Mouse (Mus musculus) hindbrain, embryonic 13.5 days (tissue): ENCODE measurements around the gene Lilrb4a. TPM values are rescaled to one million over a fixed set of nuclear protein-coding genes. Genes with fewer than 3 reads are reported as not detected.
"Not testable (repeated sequence)": the region's sequence is repeated elsewhere in the genome, so short reads cannot be mapped to it uniquely, and the experiment has no call there.

ENCODE experiments used
- ATAC-seq: fragments of 200-750 bp; cut with Nextera tagmentation; 2 replicates; pipeline ENCODE4 v1.8.0; 2017; ENCODE audit warnings: moderate TSS enrichment; ENCODE audit not compliant: low FRiP score
- H3K27ac ChIP-seq: fragments of 300-500 bp; sonication (generic); 2 replicates; pipeline ENCODE4 v1.5.1; 2015; ENCODE audit warnings: inconsistent platforms, mild to moderate bottlenecking, moderate library complexity
- H3K27me3 ChIP-seq: fragments of 300-500 bp; sonication (generic); 2 replicates; pipeline ENCODE4 v1.6.1; 2015; ENCODE audit warnings: mild to moderate bottlenecking, inconsistent platforms
- H3K36me3 ChIP-seq: fragments of 300-500 bp; sonication (generic); 2 replicates; pipeline ENCODE4 v1.6.1; 2015; ENCODE audit warnings: mild to moderate bottlenecking, inconsistent platforms
- H3K4me1 ChIP-seq: fragments of 300-500 bp; sonication (generic); replicated peaks from 2 replicates; pipeline ENCODE4 v1.6.1; 2015; ENCODE audit warnings: inconsistent platforms
- H3K4me2 ChIP-seq: fragments of 300-500 bp; sonication (generic); 2 replicates; pipeline ENCODE4 v1.6.1; 2015; ENCODE audit warnings: inconsistent platforms, mild to moderate bottlenecking, moderate library complexity
- H3K4me3 ChIP-seq: fragments of 300-500 bp; sonication (generic); 2 replicates; pipeline ENCODE4 v1.5.1; 2015; ENCODE audit warnings: mild to moderate bottlenecking, inconsistent platforms
- H3K9ac ChIP-seq: fragments of 300-500 bp; sonication (generic); 2 replicates; pipeline ENCODE4 v1.6.1; 2015; ENCODE audit warnings: mild to moderate bottlenecking, inconsistent platforms
- H3K9me3 ChIP-seq: fragments of 300-500 bp; sonication (generic); 2 replicates; pipeline ENCODE4 v1.6.1; 2016; ENCODE audit warnings: inconsistent platforms
- WGBS: fragments of 180-500 bp; shearing (Covaris S2); methylation state at CpG from one replicate; pipeline ENCODE4 v1.1.7; 2015; 5-methylcytosine and 5-hydroxymethylcytosine counted together
- polyA plus RNA-seq: library from polyadenylated mRNA; unstranded; fragments of >200 nt; fragmentation: Nextera tagmentation; extraction: Ambion mirVana; gene quantifications from 2 replicates; pipeline ENCODE4 v1.2.1, GENCODE M21; 2015

The Lilrb4a gene
- 0.77 and 0.96 TPM in 2 replicates for polyA plus RNA-seq

- H3K4me2 ChIP-seq, H3K27me3 ChIP-seq, H3K27ac ChIP-seq, H3K4me1 ChIP-seq, H3K4me3 ChIP-seq, H3K36me3 ChIP-seq, ATAC-seq, H3K9ac ChIP-seq, H3K9me3 ChIP-seq: not testable (repeated sequence)
- WGBS: no CpG with 5 or more reads among the region's 2 CpGs
These were observed at the start of gene Lilrb4a for GRCm38 (mm10) chr10:51490691-51491090. Gene Lilrb4a, plus strand, starts transcription at chr10:51490956.

- WGBS: 85% methylated on average over 4 of the region's 4 CpGs
- Histone ChIP-seq H3K36me3 (no peaks in the 10 kb centered on the region), H3K4me2 (no peak overlapping the region), H3K4me3 (no peak overlapping the region), H3K27ac (no peak overlapping the region), H3K9ac (no peak overlapping the region), H3K4me1 (no peaks in the 10 kb centered on the region), H3K9me3 (no peaks in the 10 kb centered on the region), H3K27me3 (no peaks in the 10 kb centered on the region)
- ATAC-seq: no peak
These were observed 39.1 kb upstream of the Lilrb4a start for GRCm38 (mm10) chr10:51451610-51452009.

GRCm38 (mm10) chr10:51453616-51454298 lies 37.0 kb upstream of the Lilrb4a start:
- ATAC-seq: no peak
- H3K36me3 ChIP-seq: no peaks in the 10 kb centered on the region
- H3K27ac ChIP-seq: no peak overlapping the region
- H3K4me3 ChIP-seq: no peak overlapping the region
- no peaks in the 10 kb centered on the region for H3K27me3 ChIP-seq
- H3K4me1 ChIP-seq: no peaks in the 10 kb centered on the region
- no peak overlapping the region for H3K9ac ChIP-seq
- WGBS: 91% methylated on average over 1 of the region's 1 CpGs
- H3K4me2 ChIP-seq: no peak overlapping the region
- no peaks in the 10 kb centered on the region for H3K9me3 ChIP-seq

GRCm38 (mm10) chr10:51454365-51454764 lies 36.4 kb upstream of the Lilrb4a start:
- Histone ChIP-seq H3K4me2 (no peak overlapping the region), H3K4me1 (no peaks in the 10 kb centered on the region), H3K36me3 (no peaks in the 10 kb centered on the region), H3K9me3 (no peaks in the 10 kb centered on the region), H3K4me3 (no peak overlapping the region), H3K27ac (no peak overlapping the region), H3K27me3 (no peaks in the 10 kb centered on the region), H3K9ac (no peak overlapping the region)
- no peak for ATAC-seq
- WGBS: 80% methylated on average over 1 of the region's 1 CpGs

GRCm38 (mm10) chr10:51455762-51456161 lies 35.0 kb upstream of the Lilrb4a start:
- no peaks in the 10 kb centered on the region for H3K9me3 ChIP-seq
- H3K27ac ChIP-seq: no peak overlapping the region
- no peak overlapping the region for H3K9ac ChIP-seq
- no peaks in the 10 kb centered on the region for H3K36me3 ChIP-seq
- ATAC-seq: no peak
- 93% methylated on average over 1 of the region's 1 CpGs for WGBS
- H3K27me3 ChIP-seq: no peaks in the 10 kb centered on the region
- no peak overlapping the region for H3K4me2 ChIP-seq
- H3K4me1 ChIP-seq: no peaks in the 10 kb centered on the region
- no peak overlapping the region for H3K4me3 ChIP-seq

GRCm38 (mm10) chr10:51456369-51456768 lies 34.4 kb upstream of the Lilrb4a start:
- H3K27ac ChIP-seq: no peak overlapping the region
- H3K36me3 ChIP-seq: no peaks in the 10 kb centered on the region
- no peaks in the 10 kb centered on the region for H3K4me1 ChIP-seq
- ATAC-seq: no peak
- no peaks in the 10 kb centered on the region for H3K9me3 ChIP-seq
- WGBS: 78% methylated on average over 4 of the region's 4 CpGs
- H3K4me2 ChIP-seq: no peak overlapping the region
- H3K9ac ChIP-seq: no peak overlapping the region
- no peaks in the 10 kb centered on the region for H3K27me3 ChIP-seq
- H3K4me3 ChIP-seq: no peak overlapping the region

- 36% methylated on average over 4 of the region's 4 CpGs for WGBS
- not testable (repeated sequence) for H3K4me1 ChIP-seq, ATAC-seq, H3K27ac ChIP-seq, H3K4me2 ChIP-seq, H3K36me3 ChIP-seq, H3K4me3 ChIP-seq, H3K27me3 ChIP-seq, H3K9ac ChIP-seq, H3K9me3 ChIP-seq
These were observed 27.0 kb upstream of the Lilrb4a start for GRCm38 (mm10) chr10:51463800-51464199.

GRCm38 (mm10) chr10:51480397-51480796 lies 10.4 kb upstream of the Lilrb4a start, which contains the start of the genes Gm49339 and Lilr4b:
Gene Gm49339, plus strand, starts transcription at chr10:51480612.
Gene Lilr4b, plus strand, starts transcription at chr10:51480632.
- H3K27me3 ChIP-seq, H3K9me3 ChIP-seq, H3K4me1 ChIP-seq, H3K36me3 ChIP-seq, ATAC-seq, H3K4me3 ChIP-seq, H3K27ac ChIP-seq, H3K9ac ChIP-seq, H3K4me2 ChIP-seq: not testable (repeated sequence)
- 97% methylated on average over 1 of the region's 3 CpGs for WGBS

GRCm38 (mm10) chr10:51520021-51520420 lies 29.3 kb downstream of the Lilrb4a start:
- Histone ChIP-seq H3K27me3 (no peaks in the 10 kb centered on the region), H3K4me1 (no peaks in the 10 kb centered on the region), H3K9me3 (no peaks in the 10 kb centered on the region), H3K27ac (no peak overlapping the region), H3K9ac (no peak overlapping the region), H3K4me2 (no peak overlapping the region), H3K36me3 (no peaks in the 10 kb centered on the region), H3K4me3 (no peak overlapping the region)
- ATAC-seq: no peak

GRCm38 (mm10) chr10:51521453-51521852 lies 30.7 kb downstream of the Lilrb4a start:
- no peak overlapping the region for H3K27ac ChIP-seq
- H3K9ac ChIP-seq: no peak overlapping the region
- ATAC-seq: no peak
- H3K4me2 ChIP-seq: no peak overlapping the region
- H3K9me3 ChIP-seq: no peaks in the 10 kb centered on the region
- H3K27me3 ChIP-seq: no peaks in the 10 kb centered on the region
- no peak overlapping the region for H3K4me3 ChIP-seq
- no peaks in the 10 kb centered on the region for H3K4me1 ChIP-seq
- no peaks in the 10 kb centered on the region for H3K36me3 ChIP-seq

- Histone ChIP-seq H3K27me3 (no peaks in the 10 kb centered on the region), H3K9ac (no peak overlapping the region), H3K4me3 (no peak overlapping the region), H3K4me1 (no peaks in the 10 kb centered on the region), H3K9me3 (no peaks in the 10 kb centered on the region), H3K27ac (no peak overlapping the region), H3K36me3 (no peaks in the 10 kb centered on the region), H3K4me2 (no peak overlapping the region)
- 69% methylated on average over 7 of the region's 7 CpGs for WGBS
- ATAC-seq: no peak
These were observed 35.3 kb downstream of the Lilrb4a start for GRCm38 (mm10) chr10:51526090-51526489.

GRCm38 (mm10) chr10:51526633-51527032 lies 35.9 kb downstream of the Lilrb4a start:
- no peak overlapping the region for H3K9ac ChIP-seq
- H3K4me2 ChIP-seq: no peak overlapping the region
- no peaks in the 10 kb centered on the region for H3K9me3 ChIP-seq
- no peak overlapping the region for H3K4me3 ChIP-seq
- no peaks in the 10 kb centered on the region for H3K27me3 ChIP-seq
- H3K4me1 ChIP-seq: no peaks in the 10 kb centered on the region
- ATAC-seq: no peak
- H3K36me3 ChIP-seq: no peaks in the 10 kb centered on the region
- WGBS: 74% methylated on average over 4 of the region's 4 CpGs
- H3K27ac ChIP-seq: no peak overlapping the region

- Histone ChIP-seq H3K36me3 (no peaks in the 10 kb centered on the region), H3K4me3 (no peak overlapping the region), H3K4me1 (no peaks in the 10 kb centered on the region), H3K27me3 (no peaks in the 10 kb centered on the region), H3K9ac (no peak overlapping the region), H3K9me3 (no peaks in the 10 kb centered on the region), H3K27ac (no peak overlapping the region), H3K4me2 (no peak overlapping the region)
- no peak for ATAC-seq
- 76% methylated on average over 8 of the region's 8 CpGs for WGBS
These were observed 38.2 kb downstream of the Lilrb4a start for GRCm38 (mm10) chr10:51528840-51529434.
